Comparison of ENCODE assay signal across 16 mouse cellular contexts in the genomic region with DNA sequence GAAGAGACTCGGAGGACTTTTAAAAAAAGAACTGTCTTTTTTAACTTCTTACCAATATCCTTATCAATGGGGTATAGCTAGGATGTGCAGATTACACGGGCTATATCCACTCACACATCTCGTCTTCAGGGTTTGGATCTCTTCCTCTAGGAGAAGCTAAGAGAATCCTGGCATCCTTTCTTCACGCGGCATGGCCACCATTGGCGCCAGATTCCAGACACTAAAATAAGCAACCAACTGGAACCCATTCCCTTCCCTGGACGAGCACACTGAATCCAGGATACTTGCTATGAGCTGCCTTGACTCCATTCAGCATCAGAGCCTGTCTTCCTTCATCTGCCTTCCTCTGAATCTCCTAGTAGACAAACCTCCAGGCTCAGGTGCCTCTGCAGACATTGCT.
"Had no signal": no experiment of that assay in that cellular context is flagged by ENCODE, and none has a peak within 500 bp of the region (broad histone marks: within the 10 kb centered on the region; RNA-seq: fewer than 3 reads in every experiment).

No protein-coding gene starts in this region.

- H3K4me3 ChIP-seq: layer of hippocampus, adult 2 months; liver, embryonic 13.5 days; midbrain, embryonic 12.5 days; myocyte; neural tube, embryonic 13.5 days had no signal

- H3K27ac ChIP-seq: kidney, postnatal 0 days; layer of hippocampus, adult 2 months; liver, embryonic 13.5 days; midbrain, embryonic 12.5 days; neural tube, embryonic 13.5 days had no signal

- DNase-seq: kidney, adult 2 months; kidney, postnatal 25 days; layer of hippocampus, adult 9-11 months; liver, embryonic 13.5 days; lung, adult 2 months; lung, postnatal 14 days; lung, postnatal 4 days; retina, postnatal 1 day; right cerebral cortex, postnatal 25 days; thymus, adult 2 months; thymus, postnatal 14 days had no signal
